Mouse (Mus musculus): ENCODE measurements around the gene Ankrd12.
"Not testable (repeated sequence)": the region's sequence is repeated elsewhere in the genome, so short reads cannot be mapped to it uniquely, and the experiment has no call there.

DNA sequence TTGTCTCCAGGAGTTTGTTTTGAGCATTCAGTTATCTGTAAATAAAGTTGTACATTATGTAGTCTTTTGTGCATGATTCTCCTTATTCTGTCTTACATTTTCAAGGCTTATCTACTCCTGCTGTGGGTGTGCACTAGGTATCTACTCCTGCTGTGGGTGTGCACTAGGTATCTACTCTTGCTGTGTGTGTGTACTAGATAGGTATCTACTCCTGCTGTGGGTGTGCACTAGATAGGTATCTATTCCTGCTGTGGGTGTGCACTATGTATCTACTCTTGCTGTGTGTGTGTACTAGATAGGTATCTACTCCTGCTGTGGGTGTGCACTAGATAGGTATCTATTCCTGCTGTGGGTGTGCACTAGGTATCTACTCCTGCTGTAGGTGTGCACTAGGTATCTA lies 100.2 kb downstream of the Ankrd12 start:
- not testable (repeated sequence) for TF ChIP-seq CTCF (IDR thresholded peaks at IDR 0.05; ENCODE audit: low read depth, low read length); GATA1 (IDR thresholded peaks at IDR 0.05; ENCODE audit: borderline replicate concordance, low read length); POLR2AphosphoS5 (IDR thresholded peaks at IDR 0.05; ENCODE audit: insufficient replicate concordance, low read depth, low read length); TAL1 (conservative IDR thresholded peaks at IDR 0.05; ENCODE audit: low read depth, low read length)

All from G1E (cell line).